ENCODE assay signal across 27 mouse cellular contexts in genomic region chr2:170764704-170765103, GRCm38 (mm10). TPM values are rescaled to one million over a fixed set of nuclear protein-coding genes. Genes with fewer than 3 reads are reported as not detected.
DNase-seq lines count a peak whose midpoint lies in the region; ATAC-seq lines count a peak whose summit lies in the region.
"Had no signal": no experiment of that assay in that cellular context is flagged by ENCODE, and none has a peak within 500 bp of the region (broad histone marks: within the 10 kb centered on the region; RNA-seq: fewer than 3 reads in every experiment).

No protein-coding gene starts in this region.

- peak; percentile 43; the same call in 1 of the 2 replicates for ATAC-seq in frontal cortex, adult (ENCODE audit: low TSS enrichment)
- no peak for ATAC-seq in midbrain, embryonic 11.5 days (ENCODE audit: low FRiP score)
- no peak for ATAC-seq in midbrain, embryonic 14.5 days (ENCODE audit: low FRiP score, low TSS enrichment)
- ATAC-seq: forebrain, embryonic 14.5 days; hindbrain, embryonic 16.5 days; midbrain, embryonic 15.5 days had no signal

- H3K27ac ChIP-seq in heart, embryonic 10.5 days, result no peak overlapping the region
- H3K27ac ChIP-seq in midbrain, embryonic 11.5 days (ENCODE audit: low read depth, low read length), result no peak overlapping the region
- H3K27ac ChIP-seq in midbrain, embryonic 14.5 days (replicated peaks; ENCODE audit: low read depth, low read length), result no peak overlapping the region
- H3K27ac ChIP-seq: kidney, embryonic 15.5 days; left cerebral cortex, adult 2 months; limb, embryonic 15.5 days; liver, embryonic 13.5 days; macrophage; midbrain, embryonic 15.5 days had no signal

- H3K4me1 ChIP-seq in heart, embryonic 10.5 days, result peaks cover 8% of the 10 kb centered on the region; the same call in 1 of the 2 replicates
- no peaks in the 10 kb centered on the region for H3K4me1 ChIP-seq in midbrain, embryonic 11.5 days (ENCODE audit: control insufficient read depth, insufficient read depth, low read length)
- peaks cover 14% of the 10 kb centered on the region for H3K4me1 ChIP-seq in midbrain, embryonic 14.5 days (ENCODE audit: control insufficient read depth, insufficient read depth, low read length)
- H3K4me1 ChIP-seq: kidney, embryonic 15.5 days; limb, embryonic 15.5 days; liver, embryonic 13.5 days had no signal

- H3K9me3 ChIP-seq in heart, embryonic 10.5 days, result no peaks in the 10 kb centered on the region
- H3K9me3 ChIP-seq in midbrain, embryonic 11.5 days (ENCODE audit: control insufficient read depth, low read length), result no peaks in the 10 kb centered on the region
- H3K9me3 ChIP-seq in midbrain, embryonic 14.5 days (ENCODE audit: control insufficient read depth, low read length), result no peaks in the 10 kb centered on the region
- H3K9me3 ChIP-seq: heart, embryonic 12.5 days; kidney, embryonic 15.5 days; limb, embryonic 15.5 days; liver, embryonic 13.5 days; midbrain, embryonic 15.5 days had no signal

- no peaks in the 10 kb centered on the region for H3K27me3 ChIP-seq in heart, embryonic 10.5 days (ENCODE audit: insufficient read depth, poor library complexity, severe bottlenecking)
- no peaks in the 10 kb centered on the region for H3K27me3 ChIP-seq in midbrain, embryonic 11.5 days (ENCODE audit: control insufficient read depth, insufficient read depth, low read length)
- no peaks in the 10 kb centered on the region for H3K27me3 ChIP-seq in midbrain, embryonic 14.5 days (ENCODE audit: control insufficient read depth, insufficient read depth, low read length)
- H3K27me3 ChIP-seq: heart, embryonic 12.5 days; kidney, embryonic 15.5 days; limb, embryonic 15.5 days; liver, embryonic 13.5 days; midbrain, embryonic 15.5 days had no signal

- no peaks in the 10 kb centered on the region for H3K36me3 ChIP-seq in heart, embryonic 10.5 days
- no peaks in the 10 kb centered on the region for H3K36me3 ChIP-seq in midbrain, embryonic 11.5 days (ENCODE audit: control insufficient read depth, insufficient read depth, low read length)
- 0 out of 2 replicates have a peak, but pooled peaks cover 4% of the 10 kb centered on the region for H3K36me3 ChIP-seq in midbrain, embryonic 14.5 days (ENCODE audit: control insufficient read depth, insufficient read depth, low read length)
- H3K36me3 ChIP-seq: G1E; heart, embryonic 12.5 days; kidney, embryonic 15.5 days; limb, embryonic 15.5 days; liver, embryonic 13.5 days; midbrain, embryonic 15.5 days had no signal

- DNase-seq in frontal cortex, postnatal 25 days (ENCODE audit: low spot score in 2 of 2), result no peak
- DNase-seq in heart, adult 8-10 months (ENCODE audit: low spot score), result peak; percentile 3
- no peak for DNase-seq in heart, embryonic 10.5 days (ENCODE audit: low spot score)
- DNase-seq in midbrain, embryonic 11.5 days (ENCODE audit: low spot score, missing footprints), result peak; percentile 12
- no peak for DNase-seq in midbrain, embryonic 14.5 days
- peak; percentile 18 for DNase-seq in skeletal muscle tissue, adult 2 months (ENCODE audit: low read depth, low spot score)
- DNase-seq: adrenal gland, postnatal 10 days; cerebellum, adult 11 months; cerebellum, adult 9-10 months; cerebellum, postnatal 36 days; kidney, adult 18-20 months; kidney, postnatal 25 days; liver, embryonic 13.5 days; lung, adult 18-20 months; lung, postnatal 10 days; thymus, postnatal 4 days had no signal

- no peak overlapping the region for H3K4me2 ChIP-seq in midbrain, embryonic 11.5 days
- no peak overlapping the region for H3K4me2 ChIP-seq in midbrain, embryonic 14.5 days (ENCODE audit: low read length)
- H3K4me2 ChIP-seq: heart, embryonic 12.5 days; kidney, embryonic 15.5 days; limb, embryonic 15.5 days; liver, embryonic 13.5 days; midbrain, embryonic 15.5 days had no signal

- WGBS in heart, embryonic 10.5 days, result 73% methylated on average over 3 of the region's 3 CpGs
- WGBS in midbrain, embryonic 11.5 days, result 94% methylated on average over 3 of the region's 3 CpGs
- 83% methylated on average over 3 of the region's 3 CpGs for WGBS in midbrain, embryonic 14.5 days

- no peak overlapping the region for H3K9ac ChIP-seq in midbrain, embryonic 11.5 days (ENCODE audit: low read length)
- H3K9ac ChIP-seq in midbrain, embryonic 14.5 days (replicated peaks; ENCODE audit: low read length), result no peak overlapping the region
- H3K9ac ChIP-seq: heart, embryonic 12.5 days; kidney, embryonic 15.5 days; limb, embryonic 15.5 days; liver, embryonic 13.5 days; midbrain, embryonic 15.5 days had no signal

- H3K4me3 ChIP-seq in heart, embryonic 10.5 days, result no peak overlapping the region
- H3K4me3 ChIP-seq in midbrain, embryonic 11.5 days (ENCODE audit: low read depth, low read length), result no peak overlapping the region
- H3K4me3 ChIP-seq in midbrain, embryonic 14.5 days (replicated peaks; ENCODE audit: low read depth, low read length), result no peak overlapping the region
- H3K4me3 ChIP-seq: heart, embryonic 12.5 days; kidney, embryonic 15.5 days; left cerebral cortex, adult 2 months; limb, embryonic 15.5 days; liver, embryonic 13.5 days; midbrain, embryonic 15.5 days had no signal

RNA-seq across cellular contexts. Expression of gene Dok5, which starts 33.1 kb away (rescaled TPM):
- under 1 TPM; 0.24 to 0.35 (median 0.30) TPM for total RNA-seq in heart, adult 8-10 months (2022)
- polyA plus RNA-seq in heart, embryonic 10.5 days (2016; fragmentation: Nextera tagmentation; extraction: Ambion mirVana), result 6.9 and 7.9 TPM in 2 replicates
- 19.5 and 21.2 TPM in 2 replicates for polyA plus RNA-seq in midbrain, embryonic 11.5 days (2014; fragmentation: Nextera tagmentation; extraction: Ambion mirVana)
- polyA plus RNA-seq in midbrain, embryonic 14.5 days (2014; fragmentation: Nextera tagmentation; extraction: Ambion mirVana), result 31.5 and 43.0 TPM in 2 replicates
- total RNA-seq: megakaryocyte-erythroid progenitor cell, adult 5-6 weeks had no signal
- polyA plus RNA-seq: G1E, macrophage had no signal

Comparison
In these comparisons a context has a peak if more than half of its experiments do, and no peak if none do; other contexts are left out.
1. DNase-seq: peak in heart, adult 8-10 months (single experiment), midbrain, embryonic 11.5 days (single experiment) and skeletal muscle tissue, adult 2 months (single experiment); none in frontal cortex, postnatal 25 days (0 of 2), heart, embryonic 10.5 days (single experiment) and midbrain, embryonic 14.5 days (single experiment).